Mouse (Mus musculus): ENCODE measurements around the gene Tm7sf2. TPM values are rescaled to one million over a fixed set of nuclear protein-coding genes. Genes with fewer than 3 reads are reported as not detected.

The Tm7sf2 gene
- total and polyA plus RNA-seq, 3 experiments = 7.6 to 13.1 TPM; not detected in 1

GRCm38 (mm10) chr19:6070571-6071250 lies 2.5 kb upstream of the Tm7sf2 start:
- H3K27ac ChIP-seq (ENCODE audit: control insufficient read depth, low read depth, low read length) = no peak overlapping the region

GRCm38 (mm10) chr19:6069851-6070250 lies 1.7 kb upstream of the Tm7sf2 start:
- H3K4me1 ChIP-seq (ENCODE audit: control insufficient read depth in 1 of 2, insufficient read depth in 2 of 2, low read length in 2 of 2) = peaks cover 0 to 8% of the 10 kb centered on the region in 2 experiments; a peak in 3 of 4 replicates
- TF ChIP-seq MAFK (IDR thresholded peaks at IDR 0.05; ENCODE audit: borderline replicate concordance, low read depth, low read length) = no peak
- no peak for TF ChIP-seq SIN3A (IDR thresholded peaks at IDR 0.05; ENCODE audit: low read length)
- TF ChIP-seq GABPA (IDR thresholded peaks at IDR 0.05; ENCODE audit: low read depth, low read length) = no peak
- TF ChIP-seq CTCF (IDR thresholded peaks at IDR 0.05 in 2 of 3, conservative IDR thresholded peaks at IDR 0.05 in 1 of 3; ENCODE audit: control insufficient read depth in 1 of 3, insufficient read depth in 1 of 3, low read depth in 2 of 3, low read length in 3 of 3, poor library complexity in 1 of 3, severe bottlenecking in 1 of 3) = no peak
- TF ChIP-seq TAL1 (IDR thresholded peaks at IDR 0.05; ENCODE audit: low read length) = no peak
- TF ChIP-seq HCFC1 (IDR thresholded peaks at IDR 0.05; ENCODE audit: low read depth, low read length) = no peak
- no peak for TF ChIP-seq CHD2 (IDR thresholded peaks at IDR 0.05; ENCODE audit: low read length)
- TF ChIP-seq MYC (IDR thresholded peaks at IDR 0.05; ENCODE audit: low read depth, low read length) = no peak
- no peak overlapping the region for H3K27ac ChIP-seq (ENCODE audit: control insufficient read depth, low read depth, low read length)
- no peak overlapping the region for H3K4me3 ChIP-seq (ENCODE audit: control insufficient read depth in 1 of 2, insufficient read depth in 1 of 2, low read depth in 2 of 2, low read length in 2 of 2)
- no peak for DNase-seq (ENCODE audit: low read depth, low spot score)
- no peaks in the 10 kb centered on the region for H3K36me3 ChIP-seq (ENCODE audit: control insufficient read depth in 1 of 2, insufficient read depth in 2 of 2, low read length in 2 of 2)
- H3K27me3 ChIP-seq (ENCODE audit: control insufficient read depth in 1 of 2, insufficient read depth in 2 of 2, low read length in 2 of 2) = no peaks in the 10 kb centered on the region
- H3K79me2 ChIP-seq (ENCODE audit: control insufficient read depth, insufficient read depth, low read length, poor library complexity) = no peaks in the 10 kb centered on the region
- no peak overlapping the region for H3K9ac ChIP-seq (ENCODE audit: control insufficient read depth, low read depth, low read length, poor library complexity, severe bottlenecking)
- H3K9me3 ChIP-seq (replicated peaks; ENCODE audit: insufficient read depth, low read length) = no peaks in the 10 kb centered on the region

More at GRCm38 (mm10) chr19:6070571-6071250, 2.5 kb upstream of the Tm7sf2 start:
- no peaks in the 10 kb centered on the region for H3K36me3 ChIP-seq (ENCODE audit: control insufficient read depth in 1 of 2, insufficient read depth in 2 of 2, low read length in 2 of 2)
- H3K9ac ChIP-seq (ENCODE audit: control insufficient read depth, low read depth, low read length, poor library complexity, severe bottlenecking) = no peak overlapping the region
- no peak for TF ChIP-seq TAL1 (IDR thresholded peaks at IDR 0.05; ENCODE audit: low read length)
- TF ChIP-seq MAFK (IDR thresholded peaks at IDR 0.05; ENCODE audit: borderline replicate concordance, low read depth, low read length) = no peak
- TF ChIP-seq RCOR1 (IDR thresholded peaks at IDR 0.05; ENCODE audit: low read depth, low read length) = no peak
- no peak for TF ChIP-seq TBP (IDR thresholded peaks at IDR 0.05; ENCODE audit: low read depth, low read length)
- no peak for TF ChIP-seq MEF2A (IDR thresholded peaks at IDR 0.05; ENCODE audit: extremely low read depth, insufficient replicate concordance, low read depth, low read length, poor library complexity, severe bottlenecking)
- no peak for TF ChIP-seq POLR2AphosphoS5 (IDR thresholded peaks at IDR 0.05; ENCODE audit: borderline replicate concordance, low read depth, low read length)
- no peak for TF ChIP-seq CHD1 (IDR thresholded peaks at IDR 0.05; ENCODE audit: low read depth, low read length)
- TF ChIP-seq SIN3A (IDR thresholded peaks at IDR 0.05; ENCODE audit: low read length) = no peak
- no peak for TF ChIP-seq GATA1 (IDR thresholded peaks at IDR 0.05; ENCODE audit: low read depth, low read length)
- TF ChIP-seq ZMIZ1 (IDR thresholded peaks at IDR 0.05; ENCODE audit: low read depth, low read length) = no peak
- TF ChIP-seq MYB (IDR thresholded peaks at IDR 0.05; ENCODE audit: low read depth, low read length) = no peak
- TF ChIP-seq ETS1 (IDR thresholded peaks at IDR 0.05; ENCODE audit: low read depth, low read length) = no peak
- TF ChIP-seq ZC3H11A (IDR thresholded peaks at IDR 0.05; ENCODE audit: low read depth, low read length) = no peak
- no peak for TF ChIP-seq POLR2A (IDR thresholded peaks at IDR 0.05; ENCODE audit: control insufficient read depth in 1 of 2, insufficient read depth in 1 of 2, low read depth in 1 of 2, low read length in 2 of 2, poor library complexity in 1 of 2)
- H3K79me2 ChIP-seq (ENCODE audit: control insufficient read depth, insufficient read depth, low read length, poor library complexity) = peaks cover 2% of the 10 kb centered on the region; the same call in 1 of the 2 replicates
- H3K4me1 ChIP-seq (ENCODE audit: control insufficient read depth in 1 of 2, insufficient read depth in 2 of 2, low read length in 2 of 2) = peaks cover 0 to 8% of the 10 kb centered on the region in 2 experiments; a peak in 3 of 4 replicates
- H3K9me3 ChIP-seq (replicated peaks; ENCODE audit: insufficient read depth, low read length) = no peaks in the 10 kb centered on the region
- H3K4me3 ChIP-seq (ENCODE audit: control insufficient read depth in 1 of 2, insufficient read depth in 1 of 2, low read depth in 2 of 2, low read length in 2 of 2) = no peak overlapping the region
- no peaks in the 10 kb centered on the region for H3K27me3 ChIP-seq (ENCODE audit: control insufficient read depth in 1 of 2, insufficient read depth in 2 of 2, low read length in 2 of 2)
- no peak for DNase-seq (ENCODE audit: low read depth, low spot score)

Data from MEL (cell line).